Mouse (Mus musculus) mesoderm, embryonic 11.5 days (tissue): ENCODE data around the gene Nt5dc1.

ENCODE experiments used
- DNase-seq: peaks from one replicate; pipeline ENCODE4 v3.0.0-alpha.2; 2012; ENCODE audit warnings: low read depth, low spot score

Nt5dc1 gene

GRCm38 (mm10) chr10:34238536-34238935, 179.8 kb downstream of the Nt5dc1 start:
- DNase-seq: no peak
